Mouse (Mus musculus): Measurements from ENCODE around the gene Fam129b.

Fam129b gene

GRCm38 (mm10) chr2:32966184-32966688, 90.3 kb downstream of the Fam129b start:
- DNase-seq: no peak

- peak; percentile 93 for DNase-seq
Observed at GRCm38 (mm10) chr2:32966689-32967631, 91.0 kb downstream of the Fam129b start.

- no peak for DNase-seq
Observed at GRCm38 (mm10) chr2:32968024-32968614, 92.2 kb downstream of the Fam129b start.

GRCm38 (mm10) chr2:32969326-32969725, 93.4 kb downstream of the Fam129b start:
- no peak for DNase-seq

GRCm38 (mm10) chr2:32971235-32971634, 95.3 kb downstream of the Fam129b start:
- DNase-seq: no peak

- no peak for DNase-seq
Observed at GRCm38 (mm10) chr2:32974216-32974615, 98.3 kb downstream of the Fam129b start.

All from embryo, embryonic 11 days (tissue).